Mouse (Mus musculus) heart, postnatal 14 days (tissue): Measurements from ENCODE around the gene Vezt. TPM values are rescaled to one million over a fixed set of nuclear protein-coding genes. Genes with fewer than 3 reads are reported as not detected.

Experiments used
- DNase-seq, 2 experiments: peaks; one replicate each; pipeline ENCODE4 v3.0.0; 2021 to 2022
- intact Hi-C: fragments of 180-260 bp; cut with DNase I; formaldehyde crosslinking; loops from one replicate; pipeline ENCODE4 v1.15.1; 2025
- total RNA-seq, 2 experiments: library from RNA; stranded (reverse); gene quantifications; 2 replicates each; pipeline ENCODE4 v1.2.3; 2021

Gene Vezt
- total RNA-seq, 2 experiments from 2014 or later: 34.9 to 35.3 TPM

- no peak for DNase-seq
- intact Hi-C loops: no loop called here
These were observed 8.3 kb upstream of the Vezt start for GRCm38 (mm10) chr10:94043908-94044307.

GRCm38 (mm10) chr10:94038366-94039260, 3.0 kb upstream of the Vezt start:
- no peak for DNase-seq
- intact Hi-C loops: no loop called here

GRCm38 (mm10) chr10:94037596-94037995, 2.0 kb upstream of the Vezt start:
- intact Hi-C loops: no loop called here
- DNase-seq: no peak

- intact Hi-C loops: no loop called here
- DNase-seq: no peak
These were observed 1.6 kb upstream of the Vezt start for GRCm38 (mm10) chr10:94037196-94037595.

GRCm38 (mm10) chr10:94036375-94036758, 750 bp upstream of the Vezt start:
- DNase-seq: no peak

GRCm38 (mm10) chr10:94034876-94035657, 550 bp downstream of the Vezt start:
- DNase-seq: peak; percentile 63 to 66
- intact Hi-C loops: no loop called here

More at GRCm38 (mm10) chr10:94036375-94036758, 750 bp upstream of the Vezt start:
- intact Hi-C loops: loop anchor here (1.0 kb wide), 1 partner anchor 80 kb away; no protein-coding TSS in a partner anchor

GRCm38 (mm10) chr10:94031164-94031563, 4.5 kb downstream of the Vezt start:
- intact Hi-C loops: no loop called here
- DNase-seq: no peak

GRCm38 (mm10) chr10:94028493-94028892, 7.1 kb downstream of the Vezt start:
- no peak for DNase-seq
- intact Hi-C loops: no loop called here

GRCm38 (mm10) chr10:94025079-94025478, 10.5 kb downstream of the Vezt start:
- intact Hi-C loops: no loop called here
- no peak for DNase-seq

- DNase-seq: no peak
- intact Hi-C loops: no loop called here
These were observed 14.6 kb downstream of the Vezt start for GRCm38 (mm10) chr10:94021059-94021458.

GRCm38 (mm10) chr10:94020587-94020986, 15.0 kb downstream of the Vezt start:
- intact Hi-C loops: no loop called here
- no peak for DNase-seq

- no peak for DNase-seq
- intact Hi-C loops: no loop called here
These were observed 18.2 kb downstream of the Vezt start for GRCm38 (mm10) chr10:94017455-94017854.

- no peak for DNase-seq
- intact Hi-C loops: no loop called here
These were observed 21.4 kb downstream of the Vezt start for GRCm38 (mm10) chr10:94014200-94014599.

GRCm38 (mm10) chr10:94013196-94013595, 22.4 kb downstream of the Vezt start:
- intact Hi-C loops: loop anchor here (1.0 kb wide), 1 partner anchor 103 kb away; no protein-coding TSS in a partner anchor
- peak; percentile 58 to 76 for DNase-seq

- DNase-seq: no peak
- intact Hi-C loops: no loop called here
These were observed 24.6 kb downstream of the Vezt start for GRCm38 (mm10) chr10:94011024-94011423.

- intact Hi-C loops: no loop called here
These were observed 25.5 kb downstream of the Vezt start for GRCm38 (mm10) chr10:94009991-94010679.

GRCm38 (mm10) chr10:94008356-94008755, 27.3 kb downstream of the Vezt start:
- intact Hi-C loops: no loop called here
- DNase-seq: no peak

More at GRCm38 (mm10) chr10:94009991-94010679, 25.5 kb downstream of the Vezt start:
- no peak for DNase-seq

- intact Hi-C loops: no loop called here
- peak; percentile 16 to 18 for DNase-seq
These were observed 35.4 kb downstream of the Vezt start for GRCm38 (mm10) chr10:94000223-94000622.

GRCm38 (mm10) chr10:93999357-93999756, 36.3 kb downstream of the Vezt start:
- intact Hi-C loops: no loop called here
- no peak for DNase-seq

- DNase-seq: no peak
- intact Hi-C loops: no loop called here
These were observed 40.5 kb downstream of the Vezt start for GRCm38 (mm10) chr10:93995100-93995499.

GRCm38 (mm10) chr10:93994136-93994535, 41.5 kb downstream of the Vezt start:
- intact Hi-C loops: no loop called here
- peak in 1 of 2 experiments; percentile 11 for DNase-seq
